Comparison of ENCODE assay signal across 12 mouse cellular contexts in genomic region chr17:26518306-26518705, GRCm38 (mm10).
"Had no signal": no experiment of that assay in that cellular context is flagged by ENCODE, and none has a peak within 500 bp of the region (broad histone marks: within the 10 kb centered on the region; RNA-seq: fewer than 3 reads in every experiment).

No protein-coding gene starts in this region.

- DNase-seq: liver, postnatal 0 days; lung, adult 2 months; lung, postnatal 14 days; lung, postnatal 36 days; retina, postnatal 1 day; right cerebral cortex, adult 18-20 months; right cerebral cortex, postnatal 25 days; right cerebral cortex, postnatal 4 days; spleen, adult 18-20 months; thymus, adult 18-20 months; thymus, postnatal 14 days; thymus, postnatal 36 days had no signal
